Mouse (Mus musculus): ENCODE results near the gene Gm20388. TPM values are rescaled to one million over a fixed set of nuclear protein-coding genes. Genes with fewer than 3 reads are reported as not detected.

The Gm20388 gene
- polyA plus RNA-seq, 1 experiment from 2014 or later, result not detected

- no peak overlapping the region for H3K4me3 ChIP-seq (ENCODE audit: low read length)
- H3K27me3 ChIP-seq (ENCODE audit: control insufficient read depth, insufficient read depth, low read length), result peaks cover 14% of the 10 kb centered on the region
- H3K9me3 ChIP-seq (ENCODE audit: control insufficient read depth, low read length), result no peaks in the 10 kb centered on the region
- 40% methylated on average over 10 of the region's 10 CpGs for WGBS
- no peak for ATAC-seq (ENCODE audit: low FRiP score, low TSS enrichment)
- H3K27ac ChIP-seq (ENCODE audit: low read depth, low read length), result no peak overlapping the region
- no peak overlapping the region for H3K9ac ChIP-seq (ENCODE audit: low read depth, low read length)
- H3K4me1 ChIP-seq (ENCODE audit: control insufficient read depth, insufficient read depth, low read length), result 0 out of 2 replicates have a peak, but pooled peaks cover 4% of the 10 kb centered on the region
- H3K36me3 ChIP-seq (ENCODE audit: control insufficient read depth, insufficient read depth, low read length), result no peaks in the 10 kb centered on the region
- no peak overlapping the region for H3K4me2 ChIP-seq (replicated peaks; ENCODE audit: low read depth, low read length)
Measured at GRCm38 (mm10) chr8:122225446-122225845, 2314.8 kb downstream of the Gm20388 start.

GRCm38 (mm10) chr8:122227345-122227744 lies 2316.7 kb downstream of the Gm20388 start:
- Histone ChIP-seq H3K36me3 (ENCODE audit: control insufficient read depth, insufficient read depth, low read length) (no peaks in the 10 kb centered on the region), H3K4me2 (replicated peaks; ENCODE audit: low read depth, low read length) (no peak overlapping the region), H3K4me1 (ENCODE audit: control insufficient read depth, insufficient read depth, low read length) (0 out of 2 replicates have a peak, but pooled peaks cover 8% of the 10 kb centered on the region), H3K9ac (ENCODE audit: low read depth, low read length) (no peak overlapping the region), H3K27me3 (ENCODE audit: control insufficient read depth, insufficient read depth, low read length) (peaks cover 18% of the 10 kb centered on the region), H3K4me3 (ENCODE audit: low read length) (no peak overlapping the region), H3K27ac (ENCODE audit: low read depth, low read length) (no peak overlapping the region), H3K9me3 (ENCODE audit: control insufficient read depth, low read length) (no peaks in the 10 kb centered on the region)
- no peak for ATAC-seq (ENCODE audit: low FRiP score, low TSS enrichment)
- 61% methylated on average over 6 of the region's 6 CpGs for WGBS

- Histone ChIP-seq H3K4me1 (ENCODE audit: control insufficient read depth, insufficient read depth, low read length) (0 out of 2 replicates have a peak, but pooled peaks cover 8% of the 10 kb centered on the region), H3K27me3 (ENCODE audit: control insufficient read depth, insufficient read depth, low read length) (peaks cover 18% of the 10 kb centered on the region), H3K27ac (ENCODE audit: low read depth, low read length) (no peak overlapping the region), H3K9me3 (ENCODE audit: control insufficient read depth, low read length) (no peaks in the 10 kb centered on the region), H3K9ac (ENCODE audit: low read depth, low read length) (no peak overlapping the region), H3K36me3 (ENCODE audit: control insufficient read depth, insufficient read depth, low read length) (no peaks in the 10 kb centered on the region), H3K4me2 (replicated peaks; ENCODE audit: low read depth, low read length) (no peak overlapping the region), H3K4me3 (ENCODE audit: low read length) (no peak overlapping the region)
- WGBS, result 70% methylated on average over 11 of the region's 11 CpGs
- ATAC-seq (ENCODE audit: low FRiP score, low TSS enrichment), result no peak
Measured at GRCm38 (mm10) chr8:122228792-122229575, 2318.3 kb downstream of the Gm20388 start.

- H3K4me2 ChIP-seq (replicated peaks; ENCODE audit: low read depth, low read length), result peak overlapping the region; percentile 100
- H3K36me3 ChIP-seq (ENCODE audit: control insufficient read depth, insufficient read depth, low read length), result no peaks in the 10 kb centered on the region
- peak; percentile 34 for ATAC-seq (ENCODE audit: low FRiP score, low TSS enrichment)
- 2% methylated on average over 55 of the region's 98 CpGs for WGBS
- 0 out of 2 replicates have a peak, but pooled peaks cover 8% of the 10 kb centered on the region for H3K4me1 ChIP-seq (ENCODE audit: control insufficient read depth, insufficient read depth, low read length)
- H3K9ac ChIP-seq (ENCODE audit: low read depth, low read length), result peak overlapping the region; percentile 72
- no peak overlapping the region for H3K27ac ChIP-seq (ENCODE audit: low read depth, low read length)
- peak overlapping the region; percentile 59 for H3K4me3 ChIP-seq (ENCODE audit: low read length)
- H3K27me3 ChIP-seq (ENCODE audit: control insufficient read depth, insufficient read depth, low read length), result peaks cover 18% of the 10 kb centered on the region
- no peaks in the 10 kb centered on the region for H3K9me3 ChIP-seq (ENCODE audit: control insufficient read depth, low read length)
Measured at GRCm38 (mm10) chr8:122229819-122230711, 2319.4 kb downstream of the Gm20388 start.

GRCm38 (mm10) chr8:122230712-122231337 lies 2320.2 kb downstream of the Gm20388 start:
- peak; percentile 75 for ATAC-seq (ENCODE audit: low FRiP score, low TSS enrichment)
- Histone ChIP-seq H3K27ac (ENCODE audit: low read depth, low read length) (no peak overlapping the region), H3K4me1 (ENCODE audit: control insufficient read depth, insufficient read depth, low read length) (0 out of 2 replicates have a peak, but pooled peaks cover 8% of the 10 kb centered on the region), H3K4me3 (ENCODE audit: low read length) (peak overlapping the region; percentile 59), H3K9me3 (ENCODE audit: control insufficient read depth, low read length) (no peaks in the 10 kb centered on the region), H3K36me3 (ENCODE audit: control insufficient read depth, insufficient read depth, low read length) (no peaks in the 10 kb centered on the region), H3K27me3 (ENCODE audit: control insufficient read depth, insufficient read depth, low read length) (peaks cover 18% of the 10 kb centered on the region), H3K4me2 (replicated peaks; ENCODE audit: low read depth, low read length) (peak overlapping the region; percentile 100), H3K9ac (ENCODE audit: low read depth, low read length) (peak overlapping the region; percentile 72; the same call in 1 of the 2 replicates)
- WGBS, result 6% methylated on average over 30 of the region's 32 CpGs

- Histone ChIP-seq H3K36me3 (ENCODE audit: control insufficient read depth, insufficient read depth, low read length) (no peaks in the 10 kb centered on the region), H3K9me3 (ENCODE audit: control insufficient read depth, low read length) (no peaks in the 10 kb centered on the region), H3K9ac (ENCODE audit: low read depth, low read length) (no peak overlapping the region), H3K27me3 (ENCODE audit: control insufficient read depth, insufficient read depth, low read length) (peaks cover 14% of the 10 kb centered on the region), H3K4me1 (ENCODE audit: control insufficient read depth, insufficient read depth, low read length) (0 out of 2 replicates have a peak, but pooled peaks cover 8% of the 10 kb centered on the region), H3K4me2 (replicated peaks; ENCODE audit: low read depth, low read length) (no peak overlapping the region), H3K27ac (ENCODE audit: low read depth, low read length) (no peak overlapping the region), H3K4me3 (ENCODE audit: low read length) (no peak overlapping the region)
- 32% methylated on average over 11 of the region's 11 CpGs for WGBS
- no peak for ATAC-seq (ENCODE audit: low FRiP score, low TSS enrichment)
Measured at GRCm38 (mm10) chr8:122234055-122234454, 2323.4 kb downstream of the Gm20388 start.

GRCm38 (mm10) chr8:122236521-122236920 lies 2325.9 kb downstream of the Gm20388 start:
- H3K36me3 ChIP-seq (ENCODE audit: control insufficient read depth, insufficient read depth, low read length), result no peaks in the 10 kb centered on the region
- H3K4me3 ChIP-seq (ENCODE audit: low read length), result no peak overlapping the region
- no peaks in the 10 kb centered on the region; the same call in 1 of the 2 replicates for H3K27me3 ChIP-seq (ENCODE audit: control insufficient read depth, insufficient read depth, low read length)
- no peak overlapping the region for H3K4me2 ChIP-seq (replicated peaks; ENCODE audit: low read depth, low read length)
- H3K9ac ChIP-seq (ENCODE audit: low read depth, low read length), result no peak overlapping the region
- H3K4me1 ChIP-seq (ENCODE audit: control insufficient read depth, insufficient read depth, low read length), result no peaks in the 10 kb centered on the region
- H3K9me3 ChIP-seq (ENCODE audit: control insufficient read depth, low read length), result no peaks in the 10 kb centered on the region
- ATAC-seq (ENCODE audit: low FRiP score, low TSS enrichment), result no peak
- 90% methylated on average over 3 of the region's 3 CpGs for WGBS
- no peak overlapping the region for H3K27ac ChIP-seq (ENCODE audit: low read depth, low read length)

- H3K27ac ChIP-seq (ENCODE audit: low read depth, low read length), result no peak overlapping the region
- H3K4me3 ChIP-seq (ENCODE audit: low read length), result no peak overlapping the region
- no peaks in the 10 kb centered on the region; the same call in 1 of the 2 replicates for H3K27me3 ChIP-seq (ENCODE audit: control insufficient read depth, insufficient read depth, low read length)
- no peak for ATAC-seq (ENCODE audit: low FRiP score, low TSS enrichment)
- H3K9ac ChIP-seq (ENCODE audit: low read depth, low read length), result no peak overlapping the region
- WGBS, result 80% methylated on average over 11 of the region's 11 CpGs
- no peaks in the 10 kb centered on the region for H3K4me1 ChIP-seq (ENCODE audit: control insufficient read depth, insufficient read depth, low read length)
- no peaks in the 10 kb centered on the region for H3K36me3 ChIP-seq (ENCODE audit: control insufficient read depth, insufficient read depth, low read length)
- no peaks in the 10 kb centered on the region for H3K9me3 ChIP-seq (ENCODE audit: control insufficient read depth, low read length)
- H3K4me2 ChIP-seq (replicated peaks; ENCODE audit: low read depth, low read length), result no peak overlapping the region
Measured at GRCm38 (mm10) chr8:122238225-122238624, 2327.6 kb downstream of the Gm20388 start.
